30 mouse cellular contexts compared by ENCODE assay signal in genomic region chr15:84262630-84263029, GRCm38 (mm10).
"Had no signal": no experiment of that assay in that cellular context is flagged by ENCODE, and none has a peak within 500 bp of the region (broad histone marks: within the 10 kb centered on the region; RNA-seq: fewer than 3 reads in every experiment).

No protein-coding gene starts in this region.

- ATAC-seq: liver, embryonic 12.5 days; liver, postnatal 0 days; lung, postnatal 0 days; midbrain, embryonic 15.5 days had no signal

- H3K4me1 ChIP-seq: lung, embryonic 15.5 days had no signal

- H3K9me3 ChIP-seq: limb, embryonic 10.5 days; limb, embryonic 12.5 days; limb, embryonic 13.5 days; limb, embryonic 15.5 days; liver, embryonic 12.5 days; liver, embryonic 13.5 days; liver, embryonic 15.5 days; lung, embryonic 15.5 days; midbrain, embryonic 10.5 days; midbrain, embryonic 12.5 days; midbrain, embryonic 15.5 days; neural tube, embryonic 12.5 days had no signal

- DNase-seq: left cerebral cortex, postnatal 4 days; liver; liver, embryonic 13.5 days; liver, postnatal 0 days; lung, adult 18-20 months; lung, adult 2 months; lung, embryonic 14.5 days; lung, postnatal 10 days; lung, postnatal 14 days; lung, postnatal 36 days; lung, postnatal 4 days; midbrain, embryonic 14.5 days had no signal

- H3K4me3 ChIP-seq: left cerebral cortex, adult 2 months; limb, embryonic 10.5 days; limb, embryonic 12.5 days; limb, embryonic 13.5 days; limb, embryonic 15.5 days; liver, embryonic 12.5 days; liver, embryonic 13.5 days; liver, embryonic 15.5 days; lung, embryonic 15.5 days; midbrain, embryonic 10.5 days; midbrain, embryonic 12.5 days; midbrain, embryonic 15.5 days; myocyte; neural tube, embryonic 12.5 days had no signal

- H3K27ac ChIP-seq: left cerebral cortex, adult 2 months; limb, embryonic 10.5 days; limb, embryonic 12.5 days; limb, embryonic 13.5 days; limb, embryonic 15.5 days; liver, embryonic 12.5 days; liver, embryonic 13.5 days; liver, embryonic 14.5 days; liver, embryonic 15.5 days; lung, embryonic 15.5 days; macrophage; midbrain, embryonic 12.5 days; midbrain, embryonic 15.5 days; neural tube, embryonic 12.5 days had no signal

- H3K9ac ChIP-seq: limb, embryonic 12.5 days; limb, embryonic 13.5 days; limb, embryonic 15.5 days; liver, embryonic 12.5 days; liver, embryonic 13.5 days; liver, embryonic 14.5 days; liver, embryonic 15.5 days; liver, postnatal 0 days; lung, embryonic 14.5 days; lung, embryonic 15.5 days; midbrain, embryonic 12.5 days; midbrain, embryonic 15.5 days; neural tube, embryonic 12.5 days had no signal

- H3K4me2 ChIP-seq: limb, embryonic 12.5 days; limb, embryonic 13.5 days; limb, embryonic 15.5 days; liver, embryonic 11.5 days; liver, embryonic 12.5 days; liver, embryonic 13.5 days; liver, embryonic 15.5 days; lung, embryonic 14.5 days; lung, embryonic 15.5 days; midbrain, embryonic 11.5 days; midbrain, embryonic 12.5 days; midbrain, embryonic 15.5 days; neural tube, embryonic 12.5 days had no signal

- H3K36me3 ChIP-seq: limb, embryonic 12.5 days; limb, embryonic 13.5 days; limb, embryonic 15.5 days; liver, embryonic 12.5 days; liver, embryonic 13.5 days; liver, embryonic 15.5 days; lung, embryonic 15.5 days; midbrain, embryonic 12.5 days; midbrain, embryonic 15.5 days; neural tube, embryonic 12.5 days had no signal

- H3K27me3 ChIP-seq: limb, embryonic 12.5 days; liver, embryonic 13.5 days; liver, embryonic 15.5 days; lung, embryonic 15.5 days; neural tube, embryonic 12.5 days had no signal
